Mouse (Mus musculus): ENCODE measurements around the gene Adamts17.

GRCm38 (mm10) chr7:66806801-66807200 is 32.7 kb upstream of the Adamts17 start:
- no peak for TF ChIP-seq CTCF (IDR thresholded peaks at IDR 0.05; ENCODE audit: low read depth)
- TF ChIP-seq EP300 (IDR thresholded peaks at IDR 0.05; ENCODE audit: low read depth): no peak
